Mouse (Mus musculus) mouse embryonic stem cell (cell line): Measurements from ENCODE around the gene Spata32.

Experiments used
- in situ Hi-C, 2 experiments: fragments of 300-500 bp; cut with MboI; formaldehyde crosslinking; loops; 1 replicate in 1 of 2; 3 replicates in 1 of 2; pipeline ENCODE4 v1.14.3; 2019 to 2020; ENCODE audit warnings: low sequenced_read_pairs in 2 of 2, low pct_unique_long_range_greater_than_20kb in 1 of 2, mixed read lengths in 1 of 2; ENCODE audit not compliant: unreplicated experiment in 1 of 2

Spata32 gene

GRCm38 (mm10) chr11:103218517-103218901 lies 277 bp upstream of the Spata32 start:
- in situ Hi-C loops = no loop called here

- in situ Hi-C loops = no loop called here
Observed at GRCm38 (mm10) chr11:103215355-103215754, 2.9 kb downstream of the Spata32 start.

GRCm38 (mm10) chr11:103213712-103214111 lies 4.5 kb downstream of the Spata32 start:
- in situ Hi-C loops = no loop called here

GRCm38 (mm10) chr11:103210291-103210690 lies 7.9 kb downstream of the Spata32 start:
- in situ Hi-C loops = no loop called here

- in situ Hi-C loops = no loop called here
Observed at GRCm38 (mm10) chr11:103208458-103208857, 9.8 kb downstream of the Spata32 start, which contains the start of gene 1700023F06Rik. Gene 1700023F06Rik, minus strand, starts transcription at chr11:103208558.

GRCm38 (mm10) chr11:103206203-103206602 lies 12.0 kb downstream of the Spata32 start:
- in situ Hi-C loops = no loop called here

- in situ Hi-C loops = no loop called here
Observed at GRCm38 (mm10) chr11:103202376-103202775, 15.9 kb downstream of the Spata32 start.

GRCm38 (mm10) chr11:103201664-103202063 lies 16.6 kb downstream of the Spata32 start:
- in situ Hi-C loops = no loop called here

GRCm38 (mm10) chr11:103198911-103199803 lies 19.1 kb downstream of the Spata32 start:
- in situ Hi-C loops = no loop called here

GRCm38 (mm10) chr11:103198339-103198738 lies 19.9 kb downstream of the Spata32 start:
- in situ Hi-C loops = no loop called here

GRCm38 (mm10) chr11:103197340-103197739 lies 20.9 kb downstream of the Spata32 start:
- in situ Hi-C loops = no loop called here

- in situ Hi-C loops = no loop called here
Observed at GRCm38 (mm10) chr11:103195656-103196055, 22.6 kb downstream of the Spata32 start.

- in situ Hi-C loops = no loop called here
Observed at GRCm38 (mm10) chr11:103195236-103195635, 23.0 kb downstream of the Spata32 start.

- in situ Hi-C loops = no loop called here
Observed at GRCm38 (mm10) chr11:103193825-103194168, 24.4 kb downstream of the Spata32 start.

GRCm38 (mm10) chr11:103192956-103193824 lies 25.0 kb downstream of the Spata32 start:
- in situ Hi-C loops = no loop called here

GRCm38 (mm10) chr11:103192230-103192955 lies 25.8 kb downstream of the Spata32 start:
- in situ Hi-C loops = no loop called here

- in situ Hi-C loops = no loop called here
Observed at GRCm38 (mm10) chr11:103184891-103185290, 33.3 kb downstream of the Spata32 start.

- in situ Hi-C loops = no loop called here
Observed at GRCm38 (mm10) chr11:103181911-103182310, 36.3 kb downstream of the Spata32 start.

- in situ Hi-C loops = no loop called here
Observed at GRCm38 (mm10) chr11:103181349-103181748, 36.9 kb downstream of the Spata32 start.
